Mouse (Mus musculus) adrenal gland, postnatal 36 days (tissue): ENCODE data around the gene Rtp2. TPM values are rescaled to one million over a fixed set of nuclear protein-coding genes. Genes with fewer than 3 reads are reported as not detected.
"Not testable (repeated sequence)": the region's sequence is repeated elsewhere in the genome, so short reads cannot be mapped to it uniquely, and the experiment has no call there.

ENCODE experiments used
- DNase-seq, 2 experiments: peaks; one replicate each; pipeline ENCODE4 v3.0.0; 2021; ENCODE audit warnings: mixed read lengths in 1 of 2
- total RNA-seq, 2 experiments: library from RNA; stranded (reverse); gene quantifications; 2 replicates each; pipeline ENCODE4 v1.2.3; 2021

Gene Rtp2
- total RNA-seq, 2 experiments from 2014 or later = not detected

- DNase-seq = no peak
Measured at GRCm38 (mm10) chr16:23952101-23952727, 20.0 kb upstream of the Rtp2 start.

GRCm38 (mm10) chr16:23947654-23948053 lies 15.5 kb upstream of the Rtp2 start:
- peak; percentile 35 to 40 for DNase-seq

- no peak for DNase-seq
Measured at GRCm38 (mm10) chr16:23944801-23945200, 12.6 kb upstream of the Rtp2 start.

GRCm38 (mm10) chr16:23934397-23934796 lies 2.2 kb upstream of the Rtp2 start:
- no peak for DNase-seq

GRCm38 (mm10) chr16:23931275-23931674 lies 919 bp downstream of the Rtp2 start:
- no peak for DNase-seq

- no peak for DNase-seq
Measured at GRCm38 (mm10) chr16:23930426-23931073, 1.6 kb downstream of the Rtp2 start.

DNA sequence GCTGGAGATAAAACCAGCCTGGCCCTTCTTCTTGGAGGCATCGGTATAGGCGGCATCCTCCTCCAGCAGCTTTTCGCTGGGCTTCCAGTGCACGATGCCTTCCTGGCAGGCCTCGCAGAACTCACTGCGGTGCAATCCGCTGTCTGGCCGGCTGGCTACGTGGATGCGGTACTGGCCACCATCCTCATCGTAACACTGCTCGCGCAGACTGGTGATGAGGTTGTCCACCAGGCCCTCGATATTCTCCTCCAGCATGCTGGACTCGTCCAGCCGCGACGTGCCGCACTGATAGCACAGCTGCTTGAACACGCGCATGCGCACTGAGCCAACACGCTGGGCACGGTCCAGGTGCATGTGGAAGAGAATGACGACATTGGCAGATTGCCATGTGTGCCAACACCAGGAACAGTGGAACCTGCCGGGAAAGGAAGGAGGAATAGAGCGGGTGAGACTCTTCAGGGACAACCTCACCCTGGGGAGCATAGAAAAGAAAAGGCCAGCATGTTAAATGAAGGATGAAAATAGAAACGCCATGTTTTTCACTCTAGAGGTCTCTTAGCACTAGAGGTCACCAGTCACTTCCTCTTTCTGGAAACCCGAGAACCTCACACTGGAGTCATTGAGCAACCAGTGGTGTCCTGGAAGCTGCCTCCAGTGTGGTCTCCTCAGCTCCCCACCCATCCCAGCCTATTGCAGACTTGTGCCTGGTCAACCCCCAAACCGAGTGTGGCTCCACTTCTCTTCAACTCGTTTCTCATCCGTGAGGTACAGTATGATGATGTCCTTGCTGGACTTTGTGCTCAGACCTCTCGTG lies 4.7 kb downstream of the Rtp2 start:
- DNase-seq = no peak

GRCm38 (mm10) chr16:23922906-23923305 lies 9.3 kb downstream of the Rtp2 start:
- DNase-seq = no peak

DNA sequence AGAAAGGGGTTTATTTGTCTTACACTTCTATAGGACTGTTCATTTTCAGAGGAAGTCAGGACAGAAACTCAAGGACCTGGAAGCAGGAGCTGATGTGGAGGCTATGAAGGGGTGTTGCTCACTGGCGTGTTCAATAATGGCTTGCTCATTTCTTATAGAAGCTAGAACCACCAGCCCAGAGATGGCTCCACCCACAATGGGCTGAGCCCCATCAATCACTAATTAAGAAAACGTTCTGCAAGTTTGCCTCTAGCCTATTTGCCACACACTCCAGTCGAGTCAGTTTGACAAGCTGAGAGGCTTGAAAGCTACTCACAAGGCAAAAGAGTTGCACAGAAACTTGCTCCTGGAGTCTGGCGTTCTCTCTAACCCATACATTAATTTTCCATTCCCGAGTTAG lies 10.5 kb downstream of the Rtp2 start:
- no peak for DNase-seq

DNA sequence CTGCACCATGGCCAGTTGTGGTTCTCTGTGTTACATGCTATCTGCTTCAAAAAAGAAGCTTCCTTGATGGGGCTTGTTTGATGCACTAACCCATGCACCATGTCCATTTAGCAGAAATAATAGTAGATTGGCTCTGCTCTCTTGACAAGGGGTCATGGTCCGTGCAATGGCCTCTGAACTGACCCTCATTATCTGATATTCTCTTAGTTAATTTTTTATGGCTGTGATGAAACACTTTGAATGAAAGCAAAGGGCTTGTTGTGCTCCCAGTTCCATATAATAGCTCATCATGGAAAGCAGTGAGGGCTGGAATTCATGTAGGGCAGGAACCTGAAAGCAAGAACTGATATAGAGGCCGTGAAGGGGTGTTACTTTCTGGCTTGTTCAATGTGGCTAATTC lies 12.8 kb downstream of the Rtp2 start:
- no peak for DNase-seq

GRCm38 (mm10) chr16:23913401-23913800 lies 18.8 kb downstream of the Rtp2 start:
- no peak for DNase-seq

DNA sequence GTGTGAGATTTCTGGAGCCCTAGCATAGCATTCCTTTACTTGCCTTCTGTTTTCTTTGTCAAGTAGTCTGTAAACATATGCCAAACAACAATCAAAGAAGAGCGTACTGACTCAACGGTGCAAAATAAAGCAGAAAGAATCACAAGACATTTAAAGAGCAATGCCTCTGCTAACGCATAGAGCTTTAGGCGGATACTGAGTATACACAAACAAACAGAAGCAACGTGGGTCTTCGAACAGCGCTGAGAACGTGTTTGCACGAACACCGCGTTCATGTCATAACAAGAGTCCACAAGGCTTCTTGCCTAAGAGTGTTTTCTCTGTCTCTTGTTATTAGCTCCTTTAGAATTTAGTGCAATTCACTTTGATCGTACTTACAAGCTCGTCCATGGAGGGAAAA lies 19.5 kb downstream of the Rtp2 start:
- DNase-seq = no peak

- not testable (repeated sequence) for DNase-seq
Measured at GRCm38 (mm10) chr16:23909015-23909354, 23.2 kb downstream of the Rtp2 start.

- DNase-seq = not testable (repeated sequence)
Measured at GRCm38 (mm10) chr16:23908076-23909014, 23.8 kb downstream of the Rtp2 start.

GRCm38 (mm10) chr16:23906586-23906985 lies 25.6 kb downstream of the Rtp2 start:
- DNase-seq = not testable (repeated sequence)

- DNase-seq = no peak
Measured at GRCm38 (mm10) chr16:23901411-23901810, 30.8 kb downstream of the Rtp2 start.

GRCm38 (mm10) chr16:23900061-23900460 lies 32.1 kb downstream of the Rtp2 start:
- DNase-seq = no peak

- DNase-seq = peak; percentile 84 to 87
Measured at GRCm38 (mm10) chr16:23898840-23899239, 33.4 kb downstream of the Rtp2 start.

DNA sequence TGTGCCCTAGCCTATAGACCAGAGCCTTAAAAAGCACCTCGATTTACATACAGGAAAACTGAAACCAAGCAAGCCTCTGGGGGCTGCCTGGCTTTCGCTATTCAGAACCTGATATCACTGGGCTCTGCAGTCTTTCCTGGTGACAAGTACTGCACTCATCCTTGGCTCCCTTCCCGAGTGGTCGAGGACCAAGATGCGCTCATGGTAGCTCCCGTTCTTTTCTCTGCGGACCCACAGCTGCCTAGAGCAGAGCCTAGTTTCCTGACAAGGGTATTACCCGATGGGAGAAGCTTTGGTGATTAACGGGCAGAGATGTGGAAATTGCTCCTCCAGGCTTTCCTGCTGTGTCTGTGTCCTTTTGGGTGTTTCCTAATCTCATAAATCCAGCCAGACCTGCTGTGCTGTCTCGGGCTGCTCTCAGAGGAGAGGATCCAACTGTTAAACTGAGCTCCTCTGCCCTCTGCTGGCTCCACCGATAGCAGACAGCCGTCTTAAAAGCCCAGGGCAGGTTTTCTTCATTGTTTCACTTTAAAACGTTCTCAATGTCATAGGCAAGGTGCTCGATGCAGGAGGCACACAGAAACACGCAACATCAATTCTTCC lies 34.1 kb downstream of the Rtp2 start:
- peak; percentile 84 to 88 for DNase-seq

DNA sequence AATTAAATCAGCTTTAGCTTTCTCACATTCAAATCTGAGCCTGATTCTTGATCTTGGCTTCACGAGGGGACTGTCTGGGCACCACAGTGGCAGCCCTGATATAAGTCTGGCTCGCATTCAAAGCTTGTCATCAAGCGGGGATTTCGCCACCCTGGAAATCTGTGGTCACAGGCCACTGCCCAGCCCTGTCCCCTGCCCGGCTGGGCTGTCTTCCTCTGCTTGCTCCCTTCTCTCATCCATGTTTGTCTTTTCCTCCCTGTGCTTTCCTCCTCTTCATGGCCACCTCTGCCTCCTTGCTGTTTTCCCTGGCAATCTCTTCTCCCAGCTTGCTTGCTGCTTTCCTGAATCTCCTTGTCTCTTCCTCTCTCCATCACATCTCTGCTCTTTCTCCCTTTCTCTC lies 34.7 kb downstream of the Rtp2 start:
- DNase-seq = peak; percentile 32 to 50

- DNase-seq = no peak
Measured at GRCm38 (mm10) chr16:23895135-23895534, 37.1 kb downstream of the Rtp2 start.

GRCm38 (mm10) chr16:23890636-23891035 lies 41.6 kb downstream of the Rtp2 start, which contains the start of gene Sst:
Gene Sst, minus strand, starts transcription at chr16:23890958.
- DNase-seq = no peak
